Mouse (Mus musculus) G1E (cell line): ENCODE measurements around the gene Snx21. TPM values are rescaled to one million over a fixed set of nuclear protein-coding genes. Genes with fewer than 3 reads are reported as not detected.

Experiments used
- ATAC-seq: 2 replicates; pipeline ENCODE4 v1.8.0; 2016; ENCODE audit warnings: mild to moderate bottlenecking; ENCODE audit not compliant: insufficient number of reproducible peaks, poor library complexity, low FRiP score, severe bottlenecking; ENCODE audit errors: extremely low read depth
- DNase-seq: peaks from one replicate; pipeline ENCODE4 v3.0.0; 2012; ENCODE audit warnings: low spot score
- H3K27me3 ChIP-seq: 2 replicates; pipeline ENCODE4 v1.6.1; 2012; ENCODE audit warnings: mild to moderate bottlenecking, low read length, inconsistent platforms; ENCODE audit not compliant: insufficient read depth
- H3K36me3 ChIP-seq: replicated peaks from 2 replicates; pipeline ENCODE3; 2012; ENCODE audit warnings: mild to moderate bottlenecking, inconsistent platforms
- H3K4me1 ChIP-seq: 2 replicates; pipeline ENCODE4 v1.6.1; 2012; ENCODE audit warnings: low read depth, low read length, inconsistent platforms, mixed read lengths; ENCODE audit not compliant: insufficient read depth
- H3K4me3 ChIP-seq: 2 replicates; pipeline ENCODE4 v1.5.1; 2012; ENCODE audit warnings: low read depth, mild to moderate bottlenecking, inconsistent platforms, low read length, moderate library complexity, mixed read lengths
- H3K9me3 ChIP-seq: replicated peaks from 2 replicates; pipeline ENCODE4 v1.6.1; 2012; ENCODE audit warnings: inconsistent platforms
- CTCF ChIP-seq: IDR thresholded peaks from 2 replicates; pipeline ENCODE4 v1.5.1; 2012; ENCODE audit warnings: low read depth, low read length, inconsistent platforms, mixed read lengths
- GATA1 ChIP-seq: IDR thresholded peaks from 2 replicates; pipeline ENCODE4 v1.6.1; 2012; ENCODE audit warnings: borderline replicate concordance, low read length, inconsistent platforms, mixed read lengths
- GATA2 ChIP-seq: IDR thresholded peaks from 2 replicates; pipeline ENCODE4 v1.6.1; 2012; ENCODE audit warnings: low read depth, low read length, inconsistent platforms, borderline replicate concordance
- POLR2AphosphoS5 ChIP-seq: IDR thresholded peaks from 2 replicates; pipeline ENCODE4 v1.6.1; 2012; ENCODE audit warnings: low read depth, low read length, inconsistent platforms; ENCODE audit not compliant: insufficient replicate concordance
- TAL1 ChIP-seq: conservative IDR thresholded peaks from 2 replicates; pipeline ENCODE4 v1.6.1; 2012; ENCODE audit warnings: low read depth, low read length, inconsistent platforms, mixed read lengths
- polyA plus RNA-seq: library from polyadenylated mRNA; stranded (reverse); fragments of >175 nt; gene quantifications from 2 replicates; pipeline ENCODE4 v1.2.3, GENCODE M21; 2012
- total RNA-seq, 2 experiments: library from RNA; stranded (forward) in 1 of 2; stranded (reverse) in 1 of 2; fragments of 200-1000 nt in 1 of 2; fragments of >200 nt in 1 of 2; fragmentation: Nextera tagmentation in 1 of 2; gene quantifications; 2 replicates each; pipeline ENCODE4 v1.2.3; 2014 to 2017

Gene Snx21
- total and polyA plus RNA-seq, 3 experiments = 1.3 to 4.7 (median 3.5) TPM

- Histone ChIP-seq H3K36me3 (peaks cover 73% of the 10 kb centered on the region), H3K4me1 (peaks cover 6% of the 10 kb centered on the region; the same call in 1 of the 2 replicates), H3K27me3 (no peaks in the 10 kb centered on the region), H3K4me3 (no peak overlapping the region), H3K9me3 (no peaks in the 10 kb centered on the region)
- TF ChIP-seq GATA2 (no peak), POLR2AphosphoS5 (no peak), TAL1 (no peak), CTCF (no peak), GATA1 (no peak)
- no peak for ATAC-seq
- DNase-seq = no peak
Measured at GRCm38 (mm10) chr2:164813557-164813956, 27.9 kb downstream of the Snx21 start.

GRCm38 (mm10) chr2:164815348-164815747, 29.7 kb downstream of the Snx21 start:
- H3K4me3 ChIP-seq = no peak overlapping the region
- DNase-seq (no peak), ATAC-seq (no peak)
- peaks cover 6% of the 10 kb centered on the region; the same call in 1 of the 2 replicates for H3K4me1 ChIP-seq
- H3K36me3 ChIP-seq = peaks cover 70% of the 10 kb centered on the region
- no peaks in the 10 kb centered on the region for H3K27me3 ChIP-seq
- no peaks in the 10 kb centered on the region for H3K9me3 ChIP-seq
- TF ChIP-seq CTCF = no peak
- TF ChIP-seq TAL1 = no peak
- no peak for TF ChIP-seq POLR2AphosphoS5
- TF ChIP-seq GATA1 = no peak
- no peak for TF ChIP-seq GATA2

- Histone ChIP-seq H3K27me3 (no peaks in the 10 kb centered on the region), H3K4me3 (no peak overlapping the region), H3K4me1 (peaks cover 6% of the 10 kb centered on the region; the same call in 1 of the 2 replicates), H3K36me3 (peaks cover 70% of the 10 kb centered on the region), H3K9me3 (no peaks in the 10 kb centered on the region)
- TF ChIP-seq TAL1 (no peak), CTCF (no peak), GATA1 (no peak), GATA2 (no peak), POLR2AphosphoS5 (no peak)
- ATAC-seq (no peak), DNase-seq (no peak)
Measured at GRCm38 (mm10) chr2:164815821-164816220, 30.2 kb downstream of the Snx21 start.

- H3K4me1 ChIP-seq = peaks cover 13% of the 10 kb centered on the region
- ATAC-seq (no peak), DNase-seq (no peak)
- H3K36me3 ChIP-seq = peaks cover 74% of the 10 kb centered on the region
- no peaks in the 10 kb centered on the region for H3K27me3 ChIP-seq
- H3K9me3 ChIP-seq = no peaks in the 10 kb centered on the region
- TF ChIP-seq CTCF = no peak
- no peak for TF ChIP-seq GATA1
- no peak for TF ChIP-seq GATA2
- no peak for TF ChIP-seq POLR2AphosphoS5
- no peak for TF ChIP-seq TAL1
- H3K4me3 ChIP-seq = no peak overlapping the region
Measured at GRCm38 (mm10) chr2:164817206-164817605, 31.6 kb downstream of the Snx21 start.

- ATAC-seq (no peak), DNase-seq (no peak)
- TF ChIP-seq GATA2 (no peak), CTCF (no peak), TAL1 (no peak), POLR2AphosphoS5 (no peak), GATA1 (no peak)
- Histone ChIP-seq H3K36me3 (peaks cover 69% of the 10 kb centered on the region), H3K4me1 (peaks cover 16% of the 10 kb centered on the region), H3K4me3 (no peak overlapping the region), H3K27me3 (no peaks in the 10 kb centered on the region), H3K9me3 (no peaks in the 10 kb centered on the region)
Measured at GRCm38 (mm10) chr2:164817703-164818102, 32.1 kb downstream of the Snx21 start.

- no peaks in the 10 kb centered on the region for H3K9me3 ChIP-seq
- TF ChIP-seq GATA1 (no peak), CTCF (no peak), TAL1 (no peak), POLR2AphosphoS5 (no peak), GATA2 (no peak)
- DNase-seq (no peak), ATAC-seq (no peak)
- H3K27me3 ChIP-seq = no peaks in the 10 kb centered on the region
- peaks cover 23% of the 10 kb centered on the region for H3K4me1 ChIP-seq
- no peak overlapping the region for H3K4me3 ChIP-seq
- H3K36me3 ChIP-seq = peaks cover 68% of the 10 kb centered on the region
Measured at GRCm38 (mm10) chr2:164821060-164821459, 35.4 kb downstream of the Snx21 start.
